Mouse (Mus musculus): ENCODE measurements around the gene Cdh18.
"Not testable (repeated sequence)": the region's sequence is repeated elsewhere in the genome, so short reads cannot be mapped to it uniquely, and the experiment has no call there.

Gene Cdh18

GRCm38 (mm10) chr15:22548711-22549271, at the start of gene Cdh18:
TSS of gene Cdh18 (plus strand) at chr15:22549022.
- no peak for DNase-seq

- no peak for DNase-seq
Observed at GRCm38 (mm10) chr15:22511271-22511670, 37.6 kb upstream of the Cdh18 start.

- DNase-seq, result no peak
Observed at GRCm38 (mm10) chr15:22535828-22536227, 13.0 kb upstream of the Cdh18 start.

- DNase-seq, result no peak
Observed at GRCm38 (mm10) chr15:22577974-22578616, 29.3 kb downstream of the Cdh18 start.

GRCm38 (mm10) chr15:22578617-22578990, 29.8 kb downstream of the Cdh18 start:
- DNase-seq, result no peak

- no peak for DNase-seq
Observed at GRCm38 (mm10) chr15:22584667-22585066, 35.8 kb downstream of the Cdh18 start.

- DNase-seq, result no peak
Observed at GRCm38 (mm10) chr15:22716376-22716775, 167.6 kb downstream of the Cdh18 start.

GRCm38 (mm10) chr15:22717681-22718080, 168.9 kb downstream of the Cdh18 start:
- no peak for DNase-seq

- no peak for DNase-seq
Observed at GRCm38 (mm10) chr15:22726574-22726973, 177.8 kb downstream of the Cdh18 start.

- DNase-seq, result no peak
Observed at GRCm38 (mm10) chr15:22733039-22733438, 184.2 kb downstream of the Cdh18 start.

- no peak for DNase-seq
Observed at GRCm38 (mm10) chr15:22736165-22736564, 187.3 kb downstream of the Cdh18 start.

GRCm38 (mm10) chr15:22761257-22761656, 212.4 kb downstream of the Cdh18 start:
- DNase-seq, result not testable (repeated sequence)

- DNase-seq, result not testable (repeated sequence)
Observed at GRCm38 (mm10) chr15:22766591-22766990, 217.8 kb downstream of the Cdh18 start.

- no peak for DNase-seq
Observed at GRCm38 (mm10) chr15:22776346-22776745, 227.5 kb downstream of the Cdh18 start.

- no peak for DNase-seq
Observed at GRCm38 (mm10) chr15:22789696-22790095, 240.9 kb downstream of the Cdh18 start.

GRCm38 (mm10) chr15:22791791-22792190, 243.0 kb downstream of the Cdh18 start:
- DNase-seq, result no peak

- no peak for DNase-seq
Observed at GRCm38 (mm10) chr15:22833127-22833526, 284.3 kb downstream of the Cdh18 start.

- no peak for DNase-seq
Observed at GRCm38 (mm10) chr15:22837173-22837572, 288.4 kb downstream of the Cdh18 start.

- DNase-seq, result no peak
Observed at GRCm38 (mm10) chr15:22857704-22858103, 308.9 kb downstream of the Cdh18 start.

GRCm38 (mm10) chr15:22870679-22871078, 321.9 kb downstream of the Cdh18 start:
- DNase-seq, result no peak

- no peak for DNase-seq
Observed at GRCm38 (mm10) chr15:22897724-22898123, 348.9 kb downstream of the Cdh18 start.

- no peak for DNase-seq
Observed at GRCm38 (mm10) chr15:22898208-22898607, 349.4 kb downstream of the Cdh18 start.

- no peak for DNase-seq
Observed at GRCm38 (mm10) chr15:22914444-22914843, 365.6 kb downstream of the Cdh18 start.

GRCm38 (mm10) chr15:22934293-22934692, 385.5 kb downstream of the Cdh18 start:
- no peak for DNase-seq

- no peak for DNase-seq
Observed at GRCm38 (mm10) chr15:22947234-22947633, 398.4 kb downstream of the Cdh18 start.
